Mouse (Mus musculus): ENCODE measurements around the gene Pard3. TPM values are rescaled to one million over a fixed set of nuclear protein-coding genes. Genes with fewer than 3 reads are reported as not detected.

The Pard3 gene
- polyA plus RNA-seq, 1 experiment from 2014 or later, result 5.4 TPM

DNA sequence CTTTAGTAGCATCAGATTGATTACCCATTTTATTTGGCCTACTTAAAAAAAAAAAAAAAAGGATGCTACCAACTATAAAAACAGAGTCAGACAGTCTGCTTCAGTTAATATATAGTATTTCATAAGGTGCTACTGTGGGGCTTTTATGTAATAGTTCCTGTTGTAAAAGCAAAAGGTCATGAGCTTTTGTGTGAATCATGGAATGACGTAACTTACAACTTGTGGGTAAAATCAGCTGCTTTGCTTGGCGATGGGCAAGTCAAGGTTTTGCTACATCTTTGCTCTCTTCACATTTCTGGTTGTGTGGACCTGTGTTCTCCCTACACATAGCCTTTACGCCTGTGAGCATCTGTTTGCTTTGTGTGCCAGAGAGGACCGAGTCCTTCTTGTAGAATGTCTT is 179.7 kb downstream of the Pard3 start:
- ATAC-seq (ENCODE audit: low read depth) (no peak), DNase-seq (no peak)
- H3K9ac ChIP-seq, result no peak overlapping the region
- H3K9me3 ChIP-seq (replicated peaks), result no peaks in the 10 kb centered on the region
- no peaks in the 10 kb centered on the region for H3K4me1 ChIP-seq (replicated peaks)
- H3K27ac ChIP-seq, result no peak overlapping the region
- no peaks in the 10 kb centered on the region for H3K36me3 ChIP-seq
- no peak overlapping the region for H3K4me3 ChIP-seq (replicated peaks)
- WGBS (ENCODE audit: insufficient replicate concordance), result 72% methylated on average over 4 of the region's 4 CpGs
- H3K27me3 ChIP-seq, result no peaks in the 10 kb centered on the region
- H3K4me2 ChIP-seq, result no peak overlapping the region

DNA sequence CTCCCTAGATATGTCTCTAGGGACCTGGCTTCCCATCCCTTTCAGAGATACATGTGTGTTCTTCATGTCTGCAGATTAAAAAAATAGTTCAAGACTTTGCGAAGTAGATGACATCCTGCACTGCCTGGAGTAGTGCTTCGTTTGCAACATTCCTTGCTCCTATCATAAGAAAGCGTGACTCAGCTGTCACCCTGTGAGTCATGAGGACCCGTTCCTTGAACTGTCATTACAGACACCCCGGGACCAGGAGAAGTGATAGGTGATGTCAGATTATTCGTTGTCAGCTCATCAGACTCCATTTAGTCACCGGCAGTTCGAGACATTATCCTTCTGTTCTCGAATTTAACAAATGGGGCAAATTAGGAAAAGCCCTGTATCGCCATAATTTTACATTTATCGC is 180.1 kb downstream of the Pard3 start:
- no peaks in the 10 kb centered on the region for H3K36me3 ChIP-seq
- H3K9ac ChIP-seq, result no peak overlapping the region
- no peak overlapping the region for H3K27ac ChIP-seq
- no peaks in the 10 kb centered on the region for H3K9me3 ChIP-seq (replicated peaks)
- no peak overlapping the region for H3K4me2 ChIP-seq
- no peaks in the 10 kb centered on the region for H3K4me1 ChIP-seq (replicated peaks)
- no peak overlapping the region for H3K4me3 ChIP-seq (replicated peaks)
- WGBS (ENCODE audit: insufficient replicate concordance), result 68% methylated on average over 11 of the region's 11 CpGs
- ATAC-seq (ENCODE audit: low read depth) (no peak), DNase-seq (no peak)
- no peaks in the 10 kb centered on the region for H3K27me3 ChIP-seq

DNA sequence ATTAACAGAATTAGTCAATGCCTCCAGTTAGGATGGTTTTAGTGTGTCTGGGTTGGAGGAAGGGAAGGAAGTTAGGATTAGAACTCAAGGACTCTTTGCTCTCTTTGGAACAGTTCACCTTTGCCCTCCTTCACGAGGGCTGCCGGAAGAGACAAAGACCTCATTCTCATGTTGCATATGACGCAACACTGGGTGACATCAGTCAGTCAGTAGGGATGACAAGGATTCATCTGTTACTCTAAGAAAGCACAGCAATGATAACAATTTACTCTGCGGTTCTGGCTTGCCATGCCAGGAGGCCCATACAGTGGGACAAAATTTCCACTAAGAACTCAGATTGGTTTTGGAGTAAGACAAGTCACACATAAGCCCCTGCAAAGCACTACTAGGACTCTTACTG is 187.1 kb downstream of the Pard3 start:
- Histone ChIP-seq H3K4me2 (no peak overlapping the region), H3K4me3 (replicated peaks) (no peak overlapping the region), H3K4me1 (replicated peaks) (peaks cover 9% of the 10 kb centered on the region), H3K36me3 (no peaks in the 10 kb centered on the region), H3K27me3 (no peaks in the 10 kb centered on the region), H3K9me3 (replicated peaks) (no peaks in the 10 kb centered on the region), H3K27ac (no peak overlapping the region), H3K9ac (no peak overlapping the region)
- WGBS (ENCODE audit: insufficient replicate concordance), result 64% methylated on average over 4 of the region's 4 CpGs
- DNase-seq, result no peak
- ATAC-seq (ENCODE audit: low read depth), result no peak

DNA sequence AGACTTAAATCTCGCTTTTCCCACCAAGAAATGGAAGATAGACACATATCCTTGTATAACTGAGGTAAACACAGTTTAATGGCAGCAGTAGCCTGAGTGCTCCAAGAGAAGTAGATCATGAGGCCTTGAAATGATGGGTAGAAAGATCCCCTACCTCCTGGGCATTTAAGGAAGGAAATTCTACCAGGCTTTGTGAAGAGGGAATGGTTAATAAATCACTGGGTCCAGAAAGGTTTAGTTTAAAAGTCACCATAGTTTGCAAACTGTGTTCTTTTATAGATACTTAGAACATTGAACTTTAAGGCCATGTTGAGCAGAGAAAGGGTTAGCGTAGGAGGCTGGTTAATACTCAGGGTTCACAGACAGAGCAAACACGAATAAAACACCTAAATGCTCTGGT is 187.8 kb downstream of the Pard3 start:
- Histone ChIP-seq H3K4me2 (no peak overlapping the region), H3K27me3 (no peaks in the 10 kb centered on the region), H3K4me3 (replicated peaks) (no peak overlapping the region), H3K9me3 (replicated peaks) (no peaks in the 10 kb centered on the region), H3K27ac (no peak overlapping the region), H3K4me1 (replicated peaks) (peaks cover 9% of the 10 kb centered on the region), H3K36me3 (no peaks in the 10 kb centered on the region), H3K9ac (no peak overlapping the region)
- DNase-seq (no peak), ATAC-seq (ENCODE audit: low read depth) (no peak)
- 48% methylated on average over 3 of the region's 3 CpGs for WGBS (ENCODE audit: insufficient replicate concordance)

DNA sequence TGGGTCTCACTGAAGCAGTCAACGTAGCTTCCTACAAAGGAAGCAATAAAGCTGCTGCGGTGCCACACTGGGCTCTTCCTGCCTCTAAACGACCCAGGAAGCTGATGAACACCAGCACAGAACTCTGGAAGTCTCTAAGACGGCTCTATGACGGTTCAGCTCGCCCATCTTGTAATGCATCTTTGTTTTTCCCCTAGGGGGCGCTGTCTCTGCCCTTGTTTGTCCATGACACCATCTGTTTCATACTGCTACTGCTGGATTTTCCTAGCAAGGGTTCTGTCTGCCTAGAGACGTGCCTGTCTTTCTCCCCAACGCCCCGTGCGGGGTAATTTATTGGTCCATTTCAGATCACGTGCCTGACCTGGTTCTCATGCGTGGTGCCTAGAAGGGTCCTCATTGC is 188.3 kb downstream of the Pard3 start:
- Histone ChIP-seq H3K27ac (no peak overlapping the region), H3K9me3 (replicated peaks) (no peaks in the 10 kb centered on the region), H3K27me3 (no peaks in the 10 kb centered on the region), H3K4me3 (replicated peaks) (no peak overlapping the region), H3K9ac (no peak overlapping the region), H3K36me3 (no peaks in the 10 kb centered on the region), H3K4me1 (replicated peaks) (peaks cover 9% of the 10 kb centered on the region), H3K4me2 (no peak overlapping the region)
- WGBS (ENCODE audit: insufficient replicate concordance), result 62% methylated on average over 13 of the region's 13 CpGs
- no peak for ATAC-seq (ENCODE audit: low read depth)
- no peak for DNase-seq

DNA sequence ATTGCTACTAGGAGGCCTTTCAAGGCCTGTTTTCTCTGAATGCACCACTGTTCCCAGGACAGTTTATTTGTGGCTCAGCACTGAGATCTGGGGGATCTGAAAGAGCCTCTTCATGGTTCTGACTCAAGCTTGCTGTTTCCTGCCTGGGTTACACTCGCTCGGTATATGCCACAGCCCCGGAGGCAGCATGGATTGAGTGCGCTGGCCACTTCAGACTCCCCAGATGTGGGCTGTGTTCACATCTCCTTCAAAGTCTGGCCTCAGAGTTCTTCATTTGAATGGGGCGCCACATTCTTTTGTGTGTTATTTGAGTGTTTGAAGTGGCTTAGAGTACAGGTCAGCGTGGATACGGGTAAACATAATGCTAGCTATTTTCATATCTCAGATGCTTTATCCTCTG is 190.9 kb downstream of the Pard3 start:
- ATAC-seq (ENCODE audit: low read depth) (no peak), DNase-seq (no peak)
- Histone ChIP-seq H3K9me3 (replicated peaks) (no peaks in the 10 kb centered on the region), H3K36me3 (no peaks in the 10 kb centered on the region), H3K27ac (no peak overlapping the region), H3K9ac (no peak overlapping the region), H3K4me1 (replicated peaks) (peaks cover 9% of the 10 kb centered on the region), H3K27me3 (no peaks in the 10 kb centered on the region), H3K4me2 (no peak overlapping the region), H3K4me3 (replicated peaks) (no peak overlapping the region)
- WGBS (ENCODE audit: insufficient replicate concordance), result 66% methylated on average over 7 of the region's 7 CpGs

DNA sequence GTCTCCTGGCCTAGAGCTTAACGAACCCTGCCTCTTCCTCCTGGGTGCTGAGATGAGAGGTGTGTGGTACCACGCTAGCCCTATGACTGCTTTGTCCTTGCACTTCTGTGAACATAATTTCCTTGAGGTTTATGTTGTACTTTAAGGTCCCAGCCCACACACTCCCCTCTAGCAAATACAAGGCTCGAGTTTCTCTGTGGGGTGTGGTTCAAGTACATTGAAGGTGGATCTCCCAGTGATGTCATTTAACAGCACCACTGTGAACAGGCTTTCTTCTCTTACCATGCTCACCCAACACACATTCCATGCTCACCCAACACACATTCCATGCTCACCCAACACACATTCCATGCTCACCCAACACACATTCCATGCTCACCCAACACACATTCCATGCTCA is 193.4 kb downstream of the Pard3 start:
- no peaks in the 10 kb centered on the region for H3K4me1 ChIP-seq (replicated peaks)
- WGBS (ENCODE audit: insufficient replicate concordance), result 58% methylated on average over 3 of the region's 3 CpGs
- ATAC-seq (ENCODE audit: low read depth), result no peak
- H3K9me3 ChIP-seq (replicated peaks), result no peaks in the 10 kb centered on the region
- no peaks in the 10 kb centered on the region for H3K36me3 ChIP-seq
- DNase-seq, result no peak
- H3K27me3 ChIP-seq, result no peaks in the 10 kb centered on the region
- H3K4me3 ChIP-seq (replicated peaks), result no peak overlapping the region
- H3K9ac ChIP-seq, result no peak overlapping the region
- no peak overlapping the region for H3K27ac ChIP-seq
- H3K4me2 ChIP-seq, result no peak overlapping the region

DNA sequence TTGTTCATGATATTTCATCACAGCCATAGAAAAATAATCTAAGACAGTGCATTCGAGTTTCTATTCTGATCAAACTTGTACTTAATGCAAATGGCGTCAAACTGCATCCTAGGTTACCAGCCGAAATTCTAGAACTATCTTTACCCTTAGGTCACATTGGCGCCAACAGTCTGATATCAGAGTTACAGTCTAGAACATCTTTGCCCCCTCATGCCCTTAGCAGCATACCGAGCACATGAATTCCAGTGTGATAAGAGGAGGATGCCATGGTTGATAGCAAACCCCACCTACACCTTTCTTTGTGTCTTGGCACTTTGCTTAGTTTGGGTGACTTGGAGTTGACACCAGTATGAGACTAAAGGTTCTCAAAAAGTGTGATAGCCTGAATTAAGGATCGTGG is 197.4 kb downstream of the Pard3 start:
- Histone ChIP-seq H3K4me2 (no peak overlapping the region), H3K27me3 (no peaks in the 10 kb centered on the region), H3K9ac (no peak overlapping the region), H3K9me3 (replicated peaks) (no peaks in the 10 kb centered on the region), H3K27ac (no peak overlapping the region), H3K4me1 (replicated peaks) (no peaks in the 10 kb centered on the region), H3K4me3 (replicated peaks) (no peak overlapping the region), H3K36me3 (no peaks in the 10 kb centered on the region)
- ATAC-seq (ENCODE audit: low read depth) (no peak), DNase-seq (no peak)
- WGBS (ENCODE audit: insufficient replicate concordance), result 64% methylated on average over 6 of the region's 6 CpGs

DNA sequence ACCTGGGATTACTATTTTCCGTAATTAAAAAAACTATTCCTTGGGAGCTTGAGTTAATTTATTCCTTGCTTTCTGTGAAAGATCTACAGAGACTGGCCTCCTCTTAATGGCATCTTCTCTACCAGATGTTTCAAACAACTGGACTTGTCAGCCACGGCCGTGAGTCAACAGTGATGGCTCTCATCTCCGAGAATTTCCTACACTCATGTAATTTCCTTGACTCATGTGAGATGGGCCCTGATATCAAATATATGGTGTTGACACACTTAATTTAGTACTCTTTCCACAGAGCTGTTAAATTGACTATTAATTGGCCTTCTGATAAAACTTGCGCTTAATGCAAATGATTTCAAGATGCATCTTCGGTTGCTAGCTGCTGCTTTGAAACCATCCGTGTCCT is 198.3 kb downstream of the Pard3 start:
- DNase-seq (no peak), ATAC-seq (ENCODE audit: low read depth) (no peak)
- H3K4me3 ChIP-seq (replicated peaks), result no peak overlapping the region
- WGBS (ENCODE audit: insufficient replicate concordance), result 85% methylated on average over 7 of the region's 7 CpGs
- H3K9ac ChIP-seq, result no peak overlapping the region
- no peaks in the 10 kb centered on the region for H3K36me3 ChIP-seq
- H3K27me3 ChIP-seq, result no peaks in the 10 kb centered on the region
- peaks cover 5% of the 10 kb centered on the region; the same call in 1 of the 2 replicates for H3K4me1 ChIP-seq (replicated peaks)
- no peak overlapping the region for H3K4me2 ChIP-seq
- no peak overlapping the region for H3K27ac ChIP-seq
- H3K9me3 ChIP-seq (replicated peaks), result no peaks in the 10 kb centered on the region

DNA sequence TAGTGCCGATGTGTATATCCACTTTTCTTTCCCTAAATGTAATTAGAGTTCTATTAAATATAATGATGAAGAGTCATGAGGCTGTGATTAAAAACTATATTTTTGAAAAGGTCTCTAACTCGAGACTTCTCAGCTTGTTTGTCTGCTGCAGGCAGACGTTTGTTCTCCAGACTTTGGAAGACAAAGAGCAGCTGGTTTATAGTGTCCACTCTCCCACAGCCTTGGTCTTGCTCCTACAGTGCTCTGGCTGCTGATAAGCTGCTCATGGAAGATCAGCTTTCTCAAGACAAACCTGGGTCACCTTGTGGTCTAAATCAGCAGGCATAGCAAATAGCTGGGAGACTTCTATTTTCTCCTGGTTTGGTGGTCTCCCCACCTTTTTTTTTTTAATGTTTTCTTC is 198.7 kb downstream of the Pard3 start:
- 50% methylated on average over 3 of the region's 3 CpGs for WGBS (ENCODE audit: insufficient replicate concordance)
- Histone ChIP-seq H3K9me3 (replicated peaks) (no peaks in the 10 kb centered on the region), H3K27me3 (no peaks in the 10 kb centered on the region), H3K4me1 (replicated peaks) (peaks cover 5% of the 10 kb centered on the region; the same call in 1 of the 2 replicates), H3K27ac (no peak overlapping the region), H3K9ac (no peak overlapping the region), H3K36me3 (no peaks in the 10 kb centered on the region), H3K4me2 (no peak overlapping the region), H3K4me3 (replicated peaks) (no peak overlapping the region)
- DNase-seq, result no peak
- no peak for ATAC-seq (ENCODE audit: low read depth)

DNA sequence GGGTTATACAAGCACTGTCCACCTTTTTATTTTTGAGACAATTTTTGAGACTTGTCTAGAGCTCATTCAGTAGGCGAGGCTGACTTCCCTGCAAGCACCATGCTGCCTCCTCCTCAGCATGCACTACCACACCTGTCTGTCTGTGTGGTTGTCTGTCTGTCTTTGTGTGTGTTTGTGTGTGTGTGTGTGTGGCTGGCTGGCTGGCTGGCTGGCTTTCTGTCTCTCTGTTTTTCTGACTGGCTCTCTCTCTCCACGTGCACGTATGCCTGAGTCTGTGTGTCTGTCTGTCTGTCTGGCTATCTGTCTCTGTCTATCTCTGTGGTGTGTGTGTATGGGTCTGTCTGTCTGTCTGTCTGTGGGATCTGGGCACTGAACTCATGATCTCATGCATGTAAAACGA is 199.2 kb downstream of the Pard3 start:
- H3K27ac ChIP-seq, result no peak overlapping the region
- H3K36me3 ChIP-seq, result no peaks in the 10 kb centered on the region
- no peak overlapping the region for H3K9ac ChIP-seq
- no peaks in the 10 kb centered on the region for H3K9me3 ChIP-seq (replicated peaks)
- no peak for ATAC-seq (ENCODE audit: low read depth)
- no peak overlapping the region for H3K4me3 ChIP-seq (replicated peaks)
- H3K27me3 ChIP-seq, result no peaks in the 10 kb centered on the region
- WGBS (ENCODE audit: insufficient replicate concordance), result 47% methylated on average over 4 of the region's 4 CpGs
- no peak overlapping the region for H3K4me2 ChIP-seq
- no peak for DNase-seq
- H3K4me1 ChIP-seq (replicated peaks), result peaks cover 5% of the 10 kb centered on the region; the same call in 1 of the 2 replicates

DNA sequence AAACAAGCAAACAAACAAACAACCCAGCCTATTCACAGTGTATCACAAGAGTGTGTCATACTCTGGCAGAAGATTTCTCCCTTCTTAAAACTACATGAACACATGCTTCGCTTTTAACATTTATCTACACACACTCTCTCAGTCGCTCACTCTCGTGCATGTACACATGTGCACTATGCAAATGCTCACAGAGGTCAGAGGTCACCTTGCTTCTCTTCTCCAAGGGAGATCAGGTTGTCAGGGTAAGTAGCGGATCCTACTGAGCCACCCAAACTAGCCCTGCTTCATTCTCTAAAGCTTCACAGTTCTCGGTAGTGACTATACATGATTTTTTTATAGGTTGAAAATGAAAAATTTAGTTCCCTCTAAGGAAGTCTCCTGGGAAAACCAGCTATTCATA is 199.8 kb downstream of the Pard3 start:
- 72% methylated on average over 5 of the region's 5 CpGs for WGBS (ENCODE audit: insufficient replicate concordance)
- Histone ChIP-seq H3K9ac (no peak overlapping the region), H3K36me3 (no peaks in the 10 kb centered on the region), H3K4me2 (no peak overlapping the region), H3K4me1 (replicated peaks) (peaks cover 8% of the 10 kb centered on the region), H3K9me3 (replicated peaks) (no peaks in the 10 kb centered on the region), H3K4me3 (replicated peaks) (no peak overlapping the region), H3K27ac (no peak overlapping the region), H3K27me3 (no peaks in the 10 kb centered on the region)
- ATAC-seq (ENCODE audit: low read depth) (no peak), DNase-seq (no peak)
